Mouse (Mus musculus): Measurements from ENCODE around the gene Ttll8.

Ttll8 gene

DNA sequence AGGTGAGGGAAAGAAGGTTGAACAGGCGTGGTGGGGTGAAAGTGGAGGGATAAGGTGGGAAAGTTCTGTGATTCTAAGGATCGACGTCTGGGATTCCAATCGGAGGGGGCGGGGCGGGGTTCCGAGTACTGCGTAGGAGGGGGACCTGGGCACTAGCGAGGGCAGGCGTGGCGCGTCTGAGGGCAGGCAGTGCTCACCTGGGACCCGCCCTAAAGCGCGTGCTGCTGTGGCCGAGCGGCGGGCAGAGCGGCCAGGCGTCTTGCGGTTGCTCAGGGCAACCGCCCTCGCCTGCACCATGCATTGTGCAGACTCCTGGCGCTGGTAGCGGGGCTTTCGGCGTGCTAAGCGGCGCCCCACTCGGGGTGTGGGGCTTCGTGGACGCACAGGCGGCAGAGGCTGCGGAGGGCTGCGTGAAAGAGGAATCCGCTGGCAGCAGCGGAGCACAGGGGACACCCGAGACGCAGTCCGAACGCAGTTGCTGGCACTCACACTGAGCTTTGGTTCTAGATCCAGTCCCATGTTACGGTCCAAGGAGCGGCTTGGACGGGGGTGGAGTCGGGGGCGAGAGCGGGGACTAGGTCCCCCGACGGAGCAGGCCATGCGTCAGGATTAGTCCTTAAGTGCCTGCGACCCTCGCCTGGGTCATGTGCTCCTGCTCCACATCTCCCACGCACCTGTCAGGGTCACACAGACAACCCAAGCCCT is at the start of gene Ttll8:
Gene Ttll8 (minus strand): TSS at position 51 of the 705 bp plus-strand sequence.
- DNase-seq, result no peak

- no peak for DNase-seq
These were observed 47.0 kb upstream of the Ttll8 start for GRCm38 (mm10) chr15:89001245-89001644.

- DNase-seq, result no peak
These were observed 46.1 kb upstream of the Ttll8 start for GRCm38 (mm10) chr15:89000367-89000766.

DNA sequence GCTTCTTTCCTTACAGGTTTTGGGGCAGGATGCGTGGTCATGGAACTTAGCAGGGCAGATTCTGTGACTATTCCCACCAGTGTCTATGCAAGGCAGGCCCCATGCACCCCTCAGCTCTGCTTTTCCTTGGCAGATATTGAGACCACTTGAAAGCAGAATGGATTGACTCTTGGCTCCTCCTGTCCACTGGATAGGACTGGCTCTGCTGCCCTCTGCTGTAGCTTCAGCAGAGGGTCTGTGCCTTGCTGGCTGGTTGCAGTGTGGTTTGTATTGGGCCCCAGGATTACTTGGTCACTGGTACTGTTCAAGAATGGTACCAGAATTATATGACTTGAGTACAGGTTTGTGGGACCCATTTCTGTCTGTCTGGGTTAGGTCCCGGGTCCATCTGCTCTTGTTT is 44.9 kb upstream of the Ttll8 start:
- DNase-seq, result no peak

GRCm38 (mm10) chr15:88998636-88999035 is 44.4 kb upstream of the Ttll8 start:
- no peak for DNase-seq

DNA sequence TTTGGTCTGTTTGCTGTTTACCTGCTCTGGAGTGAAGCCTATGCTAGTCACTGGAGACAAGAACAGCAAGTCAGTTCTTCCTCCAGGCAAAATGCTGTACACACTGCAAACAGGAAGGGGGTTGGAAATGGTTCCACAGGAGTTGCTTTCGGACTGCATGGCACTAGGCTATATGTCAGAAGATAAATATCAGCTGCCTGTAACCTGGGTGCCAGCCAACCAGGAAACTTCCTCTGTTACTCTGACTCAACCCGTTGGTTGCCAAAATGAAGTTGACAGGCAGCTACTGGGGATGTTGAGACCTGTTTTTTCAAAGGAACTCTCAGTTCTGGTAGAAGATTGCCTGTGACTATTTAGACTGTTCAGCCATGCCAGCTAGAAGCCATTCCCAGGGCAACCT is 35.0 kb upstream of the Ttll8 start:
- no peak for DNase-seq

GRCm38 (mm10) chr15:88982534-88983079 is 28.4 kb upstream of the Ttll8 start, which contains the start of gene Mov10l1:
Gene Mov10l1 (plus strand): TSS chr15:88982909.
- no peak for DNase-seq

DNA sequence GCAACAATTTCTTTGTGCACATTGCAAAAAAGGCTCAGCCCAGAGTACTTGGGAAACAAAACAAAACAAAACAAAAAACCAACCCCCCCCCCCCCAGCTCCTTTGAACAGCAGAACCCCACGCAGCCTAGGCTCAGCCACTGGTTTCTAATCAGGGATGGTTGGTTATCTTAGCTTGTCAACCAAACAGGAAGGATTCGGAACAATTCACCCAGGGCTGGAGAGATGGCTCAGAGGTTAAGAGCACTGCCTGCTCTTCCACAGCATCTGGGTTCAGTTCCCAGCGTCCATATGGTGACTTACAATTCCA is 24.9 kb upstream of the Ttll8 start:
- DNase-seq, result no peak

- peak; percentile 56 for DNase-seq
These were observed 24.3 kb upstream of the Ttll8 start, which contains the start of gene Mlc1 for GRCm38 (mm10) chr15:88978281-88979137. Gene Mlc1 (minus strand): TSS chr15:88979007.

DNA sequence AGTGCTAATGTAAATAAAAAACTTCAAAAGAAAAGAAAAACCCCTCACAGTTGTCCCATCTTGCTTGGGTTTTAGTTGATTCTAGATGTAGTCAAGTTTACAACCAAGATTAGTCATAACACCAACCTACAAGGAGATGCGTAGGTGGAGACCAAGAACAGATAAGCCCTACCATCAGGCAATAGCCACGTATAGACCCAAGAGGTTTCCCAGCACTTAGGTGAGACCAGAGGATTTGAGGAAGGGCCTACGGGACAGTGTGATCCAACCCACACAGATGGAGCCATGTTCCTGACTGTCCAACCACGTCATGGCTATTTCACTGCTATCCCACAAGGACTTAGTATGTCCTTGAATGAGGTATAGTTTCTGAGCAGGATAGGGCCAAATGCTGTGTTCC is 18.1 kb upstream of the Ttll8 start:
- DNase-seq, result no peak

- DNase-seq, result no peak
These were observed 9.9 kb upstream of the Ttll8 start for GRCm38 (mm10) chr15:88964070-88964578.

DNA sequence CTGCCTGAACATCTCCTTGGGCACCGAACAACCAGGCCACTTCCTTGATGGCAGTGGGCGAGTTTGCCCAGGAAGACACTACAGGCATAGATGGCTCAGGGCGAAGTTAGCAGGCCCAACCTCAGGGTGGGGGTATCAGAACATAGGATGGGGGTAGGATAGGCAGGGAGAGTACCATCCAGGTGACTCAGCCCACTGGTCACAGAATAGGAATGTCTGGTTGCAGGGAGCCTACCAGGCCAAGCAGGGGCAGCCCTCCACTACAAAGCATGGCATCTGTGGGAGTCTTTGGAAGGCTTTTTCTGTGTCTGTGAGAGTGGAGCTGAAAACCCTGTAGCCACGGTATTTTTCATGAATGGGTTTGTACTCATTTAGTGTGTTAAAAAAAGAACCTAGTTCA is 3.3 kb upstream of the Ttll8 start:
- DNase-seq, result no peak

DNA sequence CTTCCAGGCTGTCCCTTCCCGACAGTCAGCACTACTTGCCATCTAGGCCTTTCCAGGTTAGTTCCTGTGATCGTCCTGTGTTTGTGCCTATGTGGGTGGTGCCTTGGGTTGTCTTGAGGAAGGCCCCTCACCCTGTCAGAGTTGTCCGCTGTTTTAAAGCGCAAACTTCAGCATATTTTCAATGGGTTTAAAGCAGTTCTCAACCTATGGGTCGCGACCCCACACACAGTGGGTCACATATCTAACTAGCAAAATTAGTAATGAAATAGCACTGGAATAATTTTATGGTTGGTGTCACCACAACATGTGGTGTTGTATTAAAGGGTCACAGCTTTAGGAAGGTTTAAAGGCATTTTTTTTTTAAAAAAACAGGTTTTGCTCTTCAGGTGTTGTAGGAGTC is 1.1 kb upstream of the Ttll8 start:
- no peak for DNase-seq

GRCm38 (mm10) chr15:88951246-88951645 is 3.0 kb downstream of the Ttll8 start:
- DNase-seq, result no peak

- no peak for DNase-seq
These were observed 7.4 kb downstream of the Ttll8 start for GRCm38 (mm10) chr15:88946851-88947250.

DNA sequence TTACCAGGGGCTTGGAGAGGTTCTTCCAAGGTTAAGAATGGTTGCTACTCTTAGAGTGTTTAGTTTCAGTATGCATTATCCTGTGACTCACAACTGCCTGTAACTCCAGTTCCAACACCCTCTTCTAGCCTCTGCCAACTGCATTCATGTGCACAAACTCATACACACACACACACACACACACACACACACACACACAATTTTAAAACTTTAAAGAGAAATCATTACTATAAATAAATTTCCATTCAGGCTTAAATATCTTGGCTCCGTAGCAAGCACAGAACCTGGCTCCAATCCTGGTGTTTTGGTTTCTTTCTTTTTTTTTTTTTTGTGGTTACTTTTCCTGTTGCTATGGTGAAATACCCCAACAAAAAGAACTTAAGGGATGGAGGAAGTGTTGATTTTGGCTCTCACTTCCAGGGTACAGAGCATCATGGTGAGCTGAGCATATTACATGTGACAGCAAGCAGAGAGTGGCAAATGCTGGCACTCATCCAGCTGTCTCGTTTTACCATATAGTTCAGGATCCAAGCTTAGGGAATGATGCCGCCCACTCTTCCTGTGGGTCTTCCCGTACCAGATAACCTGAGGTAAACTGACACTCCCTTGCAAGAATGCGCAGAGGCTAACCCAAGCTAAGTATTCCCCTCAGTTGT is 10.2 kb downstream of the Ttll8 start:
- DNase-seq, result peak; percentile 17

DNA sequence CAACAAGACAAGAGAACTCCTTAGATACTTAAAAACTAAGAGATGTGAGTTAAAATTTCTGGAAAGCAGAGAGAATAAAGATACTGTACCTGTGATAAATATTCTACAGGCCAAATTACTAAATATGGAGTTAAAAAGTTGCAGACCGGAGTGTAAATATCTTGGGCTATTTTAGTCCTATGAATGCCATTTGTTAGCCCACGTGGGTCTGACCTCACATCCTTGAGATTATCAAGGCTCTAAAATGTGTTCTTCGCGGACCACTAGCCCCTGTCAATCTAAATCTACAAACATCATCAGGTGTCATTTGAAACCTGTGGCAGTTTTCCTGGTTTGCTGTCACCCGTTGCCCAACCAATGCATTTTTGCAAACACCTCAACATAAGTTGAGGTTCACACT is 11.4 kb downstream of the Ttll8 start:
- DNase-seq, result no peak

DNA sequence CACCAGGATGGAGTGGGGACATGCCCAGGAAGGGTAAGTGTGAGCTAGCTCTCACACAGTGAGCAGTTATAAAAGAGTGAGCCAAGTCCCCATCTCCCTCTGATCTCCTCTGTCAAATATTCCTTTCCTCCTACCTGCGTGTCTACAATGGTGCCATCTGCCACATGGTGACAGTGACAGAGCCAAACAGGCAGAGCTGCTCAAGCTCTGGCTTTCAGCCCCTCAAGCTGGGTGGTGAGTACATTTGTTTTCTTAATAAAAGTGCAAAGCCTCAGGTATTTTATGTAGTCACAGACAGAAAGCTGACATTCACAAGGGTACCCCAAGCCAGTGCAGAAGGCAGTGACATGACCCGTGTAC is 16.9 kb downstream of the Ttll8 start:
- DNase-seq, result no peak

- no peak for DNase-seq
These were observed 17.5 kb downstream of the Ttll8 start for GRCm38 (mm10) chr15:88936619-88937290.

DNA sequence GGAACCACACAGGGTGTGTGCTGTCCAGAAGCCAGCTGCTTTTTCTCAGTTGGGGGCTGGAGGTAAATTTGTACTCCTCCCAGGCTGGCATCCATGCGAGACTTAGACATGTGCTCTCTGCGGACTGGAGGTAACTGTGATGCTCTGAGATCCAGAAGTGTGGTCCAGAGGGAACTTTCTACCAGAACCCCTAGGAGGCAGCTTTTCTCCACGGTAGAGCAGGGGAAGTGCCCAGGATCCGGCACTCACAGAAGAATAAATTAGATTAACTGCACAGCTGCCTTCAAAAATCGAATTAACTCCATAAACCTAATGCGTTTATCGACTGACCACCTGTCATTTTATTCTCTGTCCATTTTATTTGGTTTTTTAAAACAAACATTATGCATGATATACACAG is 20.1 kb downstream of the Ttll8 start:
- DNase-seq, result no peak

GRCm38 (mm10) chr15:88932667-88933066 is 21.6 kb downstream of the Ttll8 start:
- no peak for DNase-seq

DNA sequence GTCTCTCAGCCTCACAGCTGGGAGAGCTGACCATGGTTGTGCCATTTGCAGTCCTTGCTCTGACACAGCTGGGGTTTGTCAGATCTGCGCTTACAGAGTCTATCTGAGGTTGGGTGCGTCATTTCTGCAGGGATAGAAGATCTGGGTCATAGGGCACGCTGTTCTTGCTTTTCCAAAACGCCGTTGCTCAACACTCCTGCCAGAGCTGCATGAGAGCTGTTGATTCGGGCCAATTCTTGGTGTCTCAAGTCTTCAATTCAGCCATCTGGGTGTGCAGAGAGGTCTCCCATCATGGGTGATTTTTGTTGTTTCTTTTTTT is 32.3 kb downstream of the Ttll8 start:
- DNase-seq, result no peak

All from layer of hippocampus, adult 9-11 months (tissue).